ENCODE assay signal across 7 mouse cellular contexts in genomic region chrX:53369534-53370365, GRCm38 (mm10). TPM values are rescaled to one million over a fixed set of nuclear protein-coding genes. Genes with fewer than 3 reads are reported as not detected.
DNase-seq lines count a peak whose midpoint lies in the region; ATAC-seq and TF ChIP-seq lines count a peak whose summit lies in the region.

No protein-coding gene starts in this region.

- H3K27me3 ChIP-seq in G1E (ENCODE audit: insufficient read depth, low read length): no peaks in the 10 kb centered on the region
- H3K27me3 ChIP-seq in heart, postnatal 0 days (ENCODE audit: control insufficient read depth, insufficient read depth, low read length): no peaks in the 10 kb centered on the region

- peak overlapping the region; percentile 78 for H3K9ac ChIP-seq in heart, postnatal 0 days (replicated peaks; ENCODE audit: low read depth, low read length)

- H3K36me3 ChIP-seq in G1E (replicated peaks): peaks cover 2% of the 10 kb centered on the region
- no peaks in the 10 kb centered on the region for H3K36me3 ChIP-seq in heart, postnatal 0 days (replicated peaks; ENCODE audit: control insufficient read depth, insufficient read depth, low read length)

- H3K4me1 ChIP-seq in G1E (ENCODE audit: insufficient read depth, low read depth, low read length): no peaks in the 10 kb centered on the region; the same call in 1 of the 2 replicates
- no peaks in the 10 kb centered on the region for H3K4me1 ChIP-seq in heart, postnatal 0 days (ENCODE audit: control insufficient read depth, insufficient read depth)

- peak overlapping the region; percentile 92 for H3K27ac ChIP-seq in heart, postnatal 0 days (ENCODE audit: low read depth)

- 8% methylated on average over 23 of the region's 25 CpGs for WGBS in heart, postnatal 0 days

- peak overlapping the region; percentile 80 for H3K4me3 ChIP-seq in G1E (ENCODE audit: low read depth, low read length)
- H3K4me3 ChIP-seq in heart, postnatal 0 days (ENCODE audit: low read depth, low read length): peak overlapping the region; percentile 75

- H3K9me3 ChIP-seq in G1E (replicated peaks): no peaks in the 10 kb centered on the region
- no peaks in the 10 kb centered on the region for H3K9me3 ChIP-seq in heart, postnatal 0 days (replicated peaks; ENCODE audit: control insufficient read depth, low read length)

- DNase-seq in G1E (ENCODE audit: low spot score): peak; percentile 15
- peak; percentile 41 for DNase-seq in brain, adult 2 months (ENCODE audit: low read depth, low spot score)
- DNase-seq in heart, postnatal 0 days (ENCODE audit: low spot score): peak; percentile 25
- peak; percentile 20 for DNase-seq in kidney, postnatal 14 days
- peak; percentile 44 for DNase-seq in skeletal muscle tissue, adult 2 months (ENCODE audit: low read depth, low spot score)

- peak overlapping the region; percentile 81 for H3K4me2 ChIP-seq in heart, postnatal 0 days (ENCODE audit: low read depth, low read length)

- TF ChIP-seq EP300 in heart, postnatal 0 days (IDR thresholded peaks at IDR 0.05; ENCODE audit: low read depth): no peak

- no peak for TF ChIP-seq CTCF in G1E (IDR thresholded peaks at IDR 0.05; ENCODE audit: low read depth, low read length)
- no peak for TF ChIP-seq CTCF in heart, postnatal 0 days (IDR thresholded peaks at IDR 0.05; ENCODE audit: low read depth)

- peak; percentile 83 for ATAC-seq in G1E (ENCODE audit: extremely low read depth, insufficient number of reproducible peaks, low FRiP score, poor library complexity, severe bottlenecking)
- peak; percentile 92 for ATAC-seq in erythroblast, adult 5-6 weeks (replicated peaks; ENCODE audit: low FRiP score, poor library complexity, severe bottlenecking)
- peak; percentile 66 for ATAC-seq in heart, postnatal 0 days (ENCODE audit: insufficient read depth, low read depth)
- ATAC-seq in megakaryocyte, adult 5-6 weeks (ENCODE audit: poor library complexity, severe bottlenecking): peak; percentile 64

RNA-seq across cellular contexts. Expression of gene Mospd1, which starts 0.6 kb away (rescaled TPM):
- total RNA-seq in G1E (2014; fragmentation: Nextera tagmentation) (17.1 and 18.3 TPM in 2 replicates), G1E (2017) (26.1 and 27.4 TPM in 2 replicates)
- 0.19 and 0.23 TPM in 2 replicates for polyA plus RNA-seq in G1E (2012)
- total RNA-seq in erythroblast, adult 5-6 weeks (2015; ENCODE audit: low replicate concordance): 67.1 and 79.0 TPM in 2 replicates
- total RNA-seq in erythroblast, adult 5-6 weeks (2017; ENCODE audit: low replicate concordance): 71.8 and 76.8 TPM in 2 replicates
- 48.8 and 55.7 TPM in 2 replicates for total RNA-seq in heart, postnatal 0 days (2014; rRNA removed; ENCODE audit: low replicate concordance)
- 72.5 and 84.6 TPM in 2 replicates for polyA plus RNA-seq in heart, postnatal 0 days (2015; fragmentation: Nextera tagmentation; extraction: Ambion mirVana)
- 37.9 and 40.4 TPM in 2 replicates for total RNA-seq in megakaryocyte, adult 5-6 weeks (2015)
- total RNA-seq in megakaryocyte, adult 5-6 weeks (2017): 27.2 and 32.6 TPM in 2 replicates

Comparison
In these comparisons a context has a peak if more than half of its experiments do, and no peak if none do; other contexts are left out.
1. Peak in every context shown above with its lines: DNase-seq, ATAC-seq, H3K4me3 ChIP-seq and H3K27ac ChIP-seq.